Mouse (Mus musculus): ENCODE data around the gene Tbc1d22a. TPM values are rescaled to one million over a fixed set of nuclear protein-coding genes. Genes with fewer than 3 reads are reported as not detected.
A peak's percentile ranks its signal among the peaks of the same experiment; 100 is the strongest.

The Tbc1d22a gene
- polyA plus RNA-seq, 1 experiment from 2014 or later: 12.0 TPM

DNA sequence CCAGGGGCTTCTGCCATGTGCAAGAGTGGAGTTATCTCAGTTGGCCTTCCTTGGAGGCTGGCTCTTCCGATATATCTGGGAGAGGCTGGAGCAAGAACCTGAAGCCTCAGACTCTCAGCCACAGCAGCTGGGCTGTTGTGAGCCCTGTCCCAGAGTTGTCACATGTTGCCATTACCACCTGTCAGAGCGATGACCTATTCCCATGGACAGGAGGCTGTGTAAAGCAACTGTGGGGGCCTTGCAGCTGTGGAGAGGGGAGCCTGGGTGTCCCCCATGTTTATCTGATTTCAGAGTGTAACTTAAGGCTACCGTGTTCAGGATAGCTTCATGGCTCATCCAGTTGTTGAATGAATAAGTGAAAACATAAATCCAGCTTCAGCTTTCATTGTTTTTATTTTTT is 50.1 kb downstream of the Tbc1d22a start:
- WGBS: 76% methylated on average over 3 of the region's 3 CpGs

DNA sequence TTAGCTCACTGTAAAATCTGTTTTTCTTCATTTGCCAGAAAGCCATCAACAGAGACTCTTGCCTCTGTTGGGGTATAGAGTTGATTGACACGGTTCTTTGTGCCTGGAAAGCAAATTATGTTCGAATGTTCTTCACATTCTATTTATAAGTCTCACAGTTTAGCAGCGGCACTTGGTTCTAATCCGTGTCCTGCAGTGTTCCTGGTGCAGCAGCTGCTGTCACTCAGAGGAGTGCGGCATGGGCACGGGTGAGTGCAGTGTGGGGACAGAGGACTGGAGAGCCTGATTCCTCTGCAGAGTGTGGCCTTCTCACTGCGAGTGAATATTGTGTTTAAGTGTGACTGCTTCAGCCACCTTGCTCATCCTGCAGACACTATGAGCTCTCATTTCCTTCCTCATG is 50.5 kb downstream of the Tbc1d22a start:
- Histone ChIP-seq H3K4me1 (peaks cover 35% of the 10 kb centered on the region), H3K27me3 (ENCODE audit: low read depth, poor library complexity, severe bottlenecking) (no peaks in the 10 kb centered on the region), H3K27ac (0 out of 2 replicates have a peak overlapping the region, but pooled peaks have one; percentile 12), H3K9me3 (replicated peaks) (no peaks in the 10 kb centered on the region), H3K36me3 (no peaks in the 10 kb centered on the region), H3K4me3 (no peak overlapping the region)
- no peak for DNase-seq (ENCODE audit: low spot score)
- WGBS: 85% methylated on average over 7 of the region's 7 CpGs

More for the DNA sequence above, 50.1 kb downstream of the Tbc1d22a start:
- Histone ChIP-seq H3K27ac (no peak overlapping the region), H3K9me3 (replicated peaks) (no peaks in the 10 kb centered on the region), H3K36me3 (no peaks in the 10 kb centered on the region), H3K27me3 (ENCODE audit: low read depth, poor library complexity, severe bottlenecking) (no peaks in the 10 kb centered on the region), H3K4me3 (no peak overlapping the region), H3K4me1 (peaks cover 31% of the 10 kb centered on the region)
- no peak for DNase-seq (ENCODE audit: low spot score)

DNA sequence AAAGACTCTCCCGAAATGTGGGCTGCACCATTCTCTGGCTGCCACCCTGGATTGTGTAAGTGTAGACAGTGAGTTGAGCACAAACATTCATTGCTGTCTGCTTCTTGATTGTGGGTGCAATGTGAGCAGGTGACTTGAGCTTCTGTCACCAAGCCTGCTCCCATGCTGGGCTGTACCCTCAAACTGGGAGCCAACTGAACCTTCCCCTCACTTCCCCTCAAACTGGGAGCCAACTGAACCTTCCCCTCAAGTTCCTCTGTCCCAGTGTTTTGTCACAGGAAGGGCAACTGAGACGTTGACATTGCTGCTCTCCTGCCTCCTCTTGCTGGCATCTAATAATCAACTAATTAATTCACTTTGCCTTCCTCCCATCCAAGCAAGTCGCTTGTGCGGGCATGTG is 52.7 kb downstream of the Tbc1d22a start:
- Histone ChIP-seq H3K4me1 (peaks cover 35% of the 10 kb centered on the region), H3K36me3 (no peaks in the 10 kb centered on the region), H3K9me3 (replicated peaks) (no peaks in the 10 kb centered on the region), H3K27ac (no peak overlapping the region), H3K4me3 (no peak overlapping the region), H3K27me3 (ENCODE audit: low read depth, poor library complexity, severe bottlenecking) (no peaks in the 10 kb centered on the region)
- DNase-seq (ENCODE audit: low spot score): no peak
- WGBS: 83% methylated on average over 4 of the region's 4 CpGs

DNA sequence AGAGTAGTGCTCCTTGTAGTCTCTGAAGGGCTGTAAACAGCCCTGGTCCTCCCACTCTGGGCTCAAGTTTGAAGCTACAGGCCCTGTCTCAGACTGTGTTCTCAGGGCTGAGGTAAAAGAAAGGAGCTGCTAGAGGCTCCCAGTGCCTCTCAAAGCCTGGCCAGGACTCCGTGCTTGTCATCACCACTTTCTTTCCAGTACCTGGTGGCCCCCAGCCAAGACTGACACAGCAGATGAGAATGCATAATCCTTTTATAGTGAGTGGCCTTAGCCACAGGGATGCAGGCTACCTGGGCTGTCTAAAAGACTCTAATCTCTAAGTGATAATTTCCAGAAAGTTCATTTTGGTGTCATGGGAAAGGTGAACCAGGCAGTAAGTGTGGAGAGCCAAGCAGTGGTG is 54.3 kb downstream of the Tbc1d22a start:
- Histone ChIP-seq H3K4me1 (peaks cover 32% of the 10 kb centered on the region), H3K27me3 (ENCODE audit: low read depth, poor library complexity, severe bottlenecking) (no peaks in the 10 kb centered on the region), H3K9me3 (replicated peaks) (no peaks in the 10 kb centered on the region), H3K36me3 (no peaks in the 10 kb centered on the region), H3K4me3 (no peak overlapping the region), H3K27ac (peak overlapping the region; percentile 36; the same call in 1 of the 2 replicates)
- no peak for DNase-seq (ENCODE audit: low spot score)
- WGBS: 76% methylated on average over 1 of the region's 1 CpGs

DNA sequence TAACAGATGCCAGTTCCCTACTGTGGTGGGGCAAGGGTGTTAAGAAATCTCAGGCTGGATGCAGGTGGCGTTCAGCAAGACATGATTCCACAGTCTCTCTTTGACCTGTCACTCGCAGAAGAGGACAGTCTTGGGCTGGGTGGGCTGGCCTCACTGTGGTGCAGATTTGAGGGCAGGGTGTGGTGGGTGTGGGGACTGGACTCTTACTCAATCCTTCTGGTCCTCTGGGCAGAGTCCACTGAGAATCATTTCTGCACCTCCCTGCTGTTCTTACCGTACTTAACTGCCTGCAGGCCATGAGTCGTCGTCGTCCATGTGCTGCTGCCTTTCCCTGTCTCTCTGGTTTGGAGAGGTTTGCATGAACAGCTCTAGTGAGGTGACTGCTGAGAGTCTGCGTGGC is 61.5 kb downstream of the Tbc1d22a start:
- Histone ChIP-seq H3K36me3 (no peaks in the 10 kb centered on the region), H3K27me3 (ENCODE audit: low read depth, poor library complexity, severe bottlenecking) (no peaks in the 10 kb centered on the region), H3K4me1 (peaks cover 51% of the 10 kb centered on the region), H3K9me3 (replicated peaks) (no peaks in the 10 kb centered on the region), H3K27ac (peak overlapping the region; percentile 72; the same call in 1 of the 2 replicates), H3K4me3 (no peak overlapping the region)
- no peak for DNase-seq (ENCODE audit: low spot score)
- WGBS: 80% methylated on average over 7 of the region's 7 CpGs

DNA sequence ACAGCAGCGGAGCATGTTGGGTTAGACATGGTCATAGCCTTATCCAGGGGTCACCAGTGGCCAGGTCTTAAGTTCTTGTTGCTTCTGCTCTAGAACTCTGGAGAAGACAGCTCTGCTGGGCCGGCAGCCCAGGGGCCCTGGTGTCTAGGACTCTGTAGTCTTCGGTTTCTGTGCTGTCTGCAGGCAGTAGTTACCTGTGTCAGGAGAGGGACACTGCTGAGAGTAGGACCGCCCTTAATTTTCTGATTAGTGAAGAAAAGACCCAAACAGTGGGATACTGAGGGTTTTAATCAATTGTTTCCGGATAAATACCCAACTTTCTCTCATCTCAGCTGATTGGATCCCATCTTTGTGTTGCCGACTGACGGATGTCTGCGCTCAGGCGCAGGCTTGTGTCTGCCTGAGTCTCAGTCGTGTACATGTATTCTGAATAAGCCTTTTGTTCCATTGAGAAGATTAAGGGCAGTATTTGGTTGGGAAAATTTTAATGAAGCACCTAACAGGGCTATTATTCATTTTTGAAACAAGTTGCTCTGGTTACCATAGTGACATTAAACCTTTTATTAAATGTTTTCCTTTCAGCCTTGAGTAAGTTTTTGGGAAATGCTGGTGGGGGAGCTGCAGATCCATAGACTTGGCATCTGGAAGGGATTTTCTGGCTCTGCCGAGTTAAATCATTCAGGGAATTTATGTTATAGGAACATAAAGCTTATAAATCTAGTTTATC is 62.4 kb downstream of the Tbc1d22a start:
- DNase-seq (ENCODE audit: low spot score): no peak
- Histone ChIP-seq H3K36me3 (no peaks in the 10 kb centered on the region), H3K27ac (peak overlapping the region; percentile 72), H3K4me3 (no peak overlapping the region), H3K27me3 (ENCODE audit: low read depth, poor library complexity, severe bottlenecking) (no peaks in the 10 kb centered on the region), H3K4me1 (peaks cover 51% of the 10 kb centered on the region), H3K9me3 (replicated peaks) (no peaks in the 10 kb centered on the region)
- 85% methylated on average over 11 of the region's 11 CpGs for WGBS

DNA sequence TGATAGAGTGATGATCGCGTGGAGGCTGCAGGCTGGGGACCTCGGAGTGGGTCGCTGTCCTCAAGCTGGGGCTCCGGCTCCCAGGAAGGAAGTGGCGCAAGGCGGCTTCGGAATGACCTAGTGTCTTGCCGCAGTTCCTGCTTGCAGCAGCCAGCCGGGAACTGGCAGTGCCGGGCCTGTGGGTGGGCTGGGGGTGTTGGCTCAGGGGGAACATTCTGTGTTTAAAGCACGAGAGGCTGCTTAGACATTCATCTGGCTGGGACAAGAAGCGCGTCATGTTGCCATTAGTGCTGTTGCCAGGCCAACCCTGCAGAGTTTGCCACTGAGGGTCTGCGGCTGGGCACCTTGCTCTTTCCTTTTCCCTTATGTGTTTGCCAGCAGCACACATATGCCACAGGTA is 63.2 kb downstream of the Tbc1d22a start:
- no peaks in the 10 kb centered on the region for H3K27me3 ChIP-seq (ENCODE audit: low read depth, poor library complexity, severe bottlenecking)
- no peaks in the 10 kb centered on the region for H3K36me3 ChIP-seq
- H3K4me3 ChIP-seq: no peak overlapping the region
- 86% methylated on average over 15 of the region's 15 CpGs for WGBS
- peak overlapping the region; percentile 79 for H3K27ac ChIP-seq
- no peaks in the 10 kb centered on the region for H3K9me3 ChIP-seq (replicated peaks)
- DNase-seq (ENCODE audit: low spot score): no peak
- peaks cover 51% of the 10 kb centered on the region for H3K4me1 ChIP-seq

DNA sequence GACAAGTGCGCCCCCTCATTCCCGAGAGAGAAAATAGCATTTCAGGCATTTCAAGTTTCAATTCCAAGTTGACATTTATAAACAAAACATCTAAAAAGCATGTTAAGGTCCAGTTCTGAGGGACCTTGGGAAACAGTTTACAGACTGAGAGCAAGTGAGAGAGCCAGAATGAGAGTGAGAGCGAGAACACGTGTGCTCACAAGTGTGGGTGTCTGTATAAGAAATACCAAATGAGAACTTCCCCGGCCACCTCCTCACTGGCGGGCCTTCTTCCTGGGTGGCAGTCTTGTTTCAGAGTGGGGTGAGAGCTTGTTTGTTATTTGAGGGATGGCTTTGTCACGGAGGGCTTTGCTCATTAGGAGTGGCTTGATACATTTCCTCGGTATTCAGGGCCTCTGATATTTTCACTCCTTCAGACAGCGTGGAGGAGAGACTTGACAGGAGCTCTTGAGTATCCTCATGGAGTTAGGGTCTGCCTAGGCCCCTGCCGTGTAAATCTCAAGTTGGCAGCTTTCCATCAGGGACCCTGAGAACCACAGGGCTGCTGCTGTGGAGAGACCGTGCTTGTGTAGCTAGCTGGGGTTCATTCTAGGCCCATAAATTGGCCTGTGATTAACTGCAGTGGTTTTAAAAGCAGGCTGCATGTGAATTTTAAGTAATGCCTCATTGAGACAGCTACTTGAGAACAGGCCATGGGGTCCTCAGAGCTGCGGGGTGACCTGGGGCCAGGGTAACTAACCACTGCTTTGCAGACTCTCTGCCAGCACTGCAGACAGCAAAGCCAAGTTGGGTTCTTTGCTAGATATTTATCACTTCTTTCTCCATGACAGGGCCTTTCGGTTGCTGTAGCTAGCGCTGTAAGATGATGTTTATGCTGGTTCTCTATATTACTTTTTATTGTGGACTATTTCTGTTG is 65.1 kb downstream of the Tbc1d22a start:
- WGBS: 81% methylated on average over 14 of the region's 14 CpGs
- H3K27ac ChIP-seq: peak overlapping the region; percentile 9
- peaks cover 51% of the 10 kb centered on the region for H3K4me1 ChIP-seq

DNA sequence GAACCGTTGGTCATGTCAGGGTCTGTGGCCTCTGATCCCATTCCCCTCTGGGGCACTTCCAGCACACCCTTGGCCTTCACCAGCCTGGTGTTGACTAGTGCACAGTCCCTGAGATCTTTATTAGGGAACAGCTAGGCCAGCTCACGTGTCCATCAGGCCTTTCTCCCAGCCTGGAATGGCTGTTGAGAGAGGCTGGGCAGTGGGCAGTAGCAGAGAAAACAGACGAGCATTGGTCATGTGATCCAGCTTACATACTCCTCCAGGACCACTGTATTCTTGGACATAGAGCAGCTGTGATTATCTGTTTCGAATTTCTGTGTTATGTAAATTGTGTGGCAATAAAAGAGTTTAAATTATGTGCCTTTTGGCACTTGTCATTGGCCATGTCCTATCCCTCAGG is 65.9 kb downstream of the Tbc1d22a start:
- peaks cover 50% of the 10 kb centered on the region for H3K4me1 ChIP-seq

More for the DNA sequence above, 65.1 kb downstream of the Tbc1d22a start:
- Histone ChIP-seq H3K36me3 (no peaks in the 10 kb centered on the region), H3K27me3 (ENCODE audit: low read depth, poor library complexity, severe bottlenecking) (no peaks in the 10 kb centered on the region), H3K4me3 (no peak overlapping the region), H3K9me3 (replicated peaks) (no peaks in the 10 kb centered on the region)
- no peak for DNase-seq (ENCODE audit: low spot score)

DNA sequence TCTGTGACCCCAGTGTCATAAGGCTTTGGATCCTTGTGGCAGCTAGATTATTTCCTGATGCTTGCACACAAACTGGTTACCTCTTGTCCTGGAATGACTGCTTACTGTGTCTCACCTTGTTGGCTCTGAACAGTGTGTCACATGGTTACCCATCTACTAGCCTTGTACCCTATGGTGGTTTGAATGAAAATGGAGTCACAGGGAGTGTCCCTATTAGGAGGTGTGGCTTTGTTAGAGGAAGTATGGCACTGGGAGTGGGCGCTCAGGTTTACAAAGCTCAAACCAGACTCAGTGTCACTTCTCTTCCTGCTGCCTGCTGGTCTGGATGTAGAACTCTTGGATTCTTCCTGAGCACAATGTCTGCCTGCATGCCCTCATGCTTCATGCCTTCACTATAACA is 69.0 kb downstream of the Tbc1d22a start:
- Histone ChIP-seq H3K36me3 (no peaks in the 10 kb centered on the region), H3K9me3 (replicated peaks) (no peaks in the 10 kb centered on the region), H3K27me3 (ENCODE audit: low read depth, poor library complexity, severe bottlenecking) (no peaks in the 10 kb centered on the region), H3K27ac (no peak overlapping the region), H3K4me1 (peaks cover 20% of the 10 kb centered on the region), H3K4me3 (no peak overlapping the region)
- DNase-seq (ENCODE audit: low spot score): no peak
- 100% methylated on average over 1 of the region's 1 CpGs for WGBS

More for the DNA sequence above, 65.9 kb downstream of the Tbc1d22a start:
- Histone ChIP-seq H3K36me3 (no peaks in the 10 kb centered on the region), H3K27me3 (ENCODE audit: low read depth, poor library complexity, severe bottlenecking) (no peaks in the 10 kb centered on the region), H3K9me3 (replicated peaks) (no peaks in the 10 kb centered on the region), H3K27ac (peak overlapping the region; percentile 9; the same call in 1 of the 2 replicates), H3K4me3 (no peak overlapping the region)
- no peak for DNase-seq (ENCODE audit: low spot score)
- 64% methylated on average over 4 of the region's 4 CpGs for WGBS

DNA sequence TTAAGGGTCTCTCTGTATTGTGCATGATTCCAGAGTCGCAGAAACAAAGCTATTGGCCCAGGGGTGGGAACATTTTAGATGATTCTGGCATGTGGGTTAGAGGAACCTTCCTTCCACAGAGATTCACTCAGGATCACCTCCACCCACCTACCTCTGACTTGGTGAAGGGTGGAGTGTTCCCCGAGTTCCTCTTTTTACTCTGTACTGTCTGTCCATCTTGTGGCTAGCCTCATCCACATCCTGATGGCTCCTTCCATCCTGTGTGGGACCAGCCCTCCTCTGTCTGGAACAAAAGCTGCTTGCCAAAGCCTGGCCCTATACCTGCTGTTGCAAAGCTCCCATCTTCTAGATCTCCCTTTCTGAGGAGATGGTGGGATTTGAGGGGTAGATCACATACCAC is 71.0 kb downstream of the Tbc1d22a start:
- Histone ChIP-seq H3K27me3 (ENCODE audit: low read depth, poor library complexity, severe bottlenecking) (no peaks in the 10 kb centered on the region), H3K4me1 (peaks cover under 1% of the 10 kb centered on the region), H3K27ac (no peak overlapping the region), H3K9me3 (replicated peaks) (no peaks in the 10 kb centered on the region), H3K4me3 (no peak overlapping the region), H3K36me3 (no peaks in the 10 kb centered on the region)
- WGBS: 84% methylated on average over 2 of the region's 2 CpGs
- DNase-seq (ENCODE audit: low spot score): no peak

DNA sequence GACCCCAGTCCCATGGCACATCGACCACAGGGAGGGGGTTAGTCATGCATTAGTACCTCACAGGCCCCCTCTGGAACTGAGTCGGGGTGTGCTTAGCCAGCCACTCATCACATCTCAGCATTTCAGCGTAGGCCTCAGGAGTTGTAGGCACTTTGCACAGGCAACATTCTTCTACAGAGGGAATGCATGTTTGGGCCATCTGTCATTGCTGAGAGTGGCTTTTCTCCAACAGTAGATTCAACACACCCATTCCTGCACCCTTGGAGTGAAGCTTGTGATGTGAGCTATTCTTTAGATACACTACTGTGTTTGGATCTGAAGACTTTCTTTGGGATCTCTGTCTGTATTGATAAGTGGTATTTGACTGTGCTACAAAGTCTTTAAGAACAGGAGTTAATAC is 75.8 kb downstream of the Tbc1d22a start:
- Histone ChIP-seq H3K27me3 (ENCODE audit: low read depth, poor library complexity, severe bottlenecking) (no peaks in the 10 kb centered on the region), H3K27ac (no peak overlapping the region)
- 94% methylated on average over 3 of the region's 3 CpGs for WGBS

DNA sequence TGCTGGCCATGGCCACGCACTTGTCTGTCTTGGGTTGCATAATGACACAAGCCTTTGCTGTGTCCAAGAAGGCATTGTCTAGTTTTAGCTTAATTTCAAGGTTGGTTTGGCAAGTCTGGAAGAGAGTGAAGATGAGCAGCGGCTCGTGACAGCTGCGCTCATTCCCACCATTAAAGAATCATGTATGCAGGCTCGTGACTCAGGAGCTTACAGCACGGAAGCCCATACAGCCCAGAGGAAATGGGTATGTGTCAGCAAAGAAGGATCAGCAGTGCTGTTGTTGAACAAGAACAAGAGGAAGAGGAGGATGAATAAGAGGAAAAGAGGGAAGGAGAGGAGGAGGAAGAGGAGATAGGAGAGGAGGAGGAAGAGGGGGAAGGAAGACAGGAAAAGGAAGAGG is 78.0 kb downstream of the Tbc1d22a start:
- Histone ChIP-seq H3K36me3 (no peaks in the 10 kb centered on the region), H3K9me3 (replicated peaks) (no peaks in the 10 kb centered on the region), H3K4me1 (peaks cover 33% of the 10 kb centered on the region), H3K4me3 (no peak overlapping the region), H3K27me3 (ENCODE audit: low read depth, poor library complexity, severe bottlenecking) (no peaks in the 10 kb centered on the region), H3K27ac (no peak overlapping the region)
- WGBS: 91% methylated on average over 6 of the region's 6 CpGs
- no peak for DNase-seq (ENCODE audit: low spot score)

More for the DNA sequence above, 75.8 kb downstream of the Tbc1d22a start:
- Histone ChIP-seq H3K9me3 (replicated peaks) (no peaks in the 10 kb centered on the region), H3K4me1 (peaks cover 22% of the 10 kb centered on the region), H3K36me3 (no peaks in the 10 kb centered on the region), H3K4me3 (no peak overlapping the region)
- DNase-seq (ENCODE audit: low spot score): no peak

All from limb, embryonic 10.5 days (tissue).